Mouse (Mus musculus) embryonic facial prominence, embryonic 15.5 days (tissue): ENCODE results near the gene Ldb1. TPM values are rescaled to one million over a fixed set of nuclear protein-coding genes. Genes with fewer than 3 reads are reported as not detected.

ENCODE experiments used
- ATAC-seq: fragments of 200-750 bp; cut with Nextera tagmentation; 2 replicates; pipeline ENCODE4 v1.8.0; 2017; ENCODE audit warnings: low read depth, moderate TSS enrichment; ENCODE audit not compliant: insufficient number of reproducible peaks, low FRiP score, low TSS enrichment
- H3K27ac ChIP-seq: fragments of 300-500 bp; sonication (generic); replicated peaks from 2 replicates; pipeline ENCODE4 v1.5.1; 2015; ENCODE audit warnings: mild to moderate bottlenecking, inconsistent platforms
- H3K27me3 ChIP-seq: fragments of 300-500 bp; sonication (generic); 2 replicates; pipeline ENCODE4 v1.6.1; 2015; ENCODE audit warnings: inconsistent platforms
- H3K36me3 ChIP-seq: fragments of 300-500 bp; sonication (generic); 2 replicates; pipeline ENCODE4 v1.6.1; 2015; ENCODE audit warnings: mild to moderate bottlenecking, inconsistent platforms
- H3K4me1 ChIP-seq: fragments of 300-500 bp; sonication (generic); 2 replicates; pipeline ENCODE4 v1.6.1; 2015; ENCODE audit warnings: inconsistent platforms
- H3K4me2 ChIP-seq: fragments of 300-500 bp; sonication (generic); replicated peaks from 2 replicates; pipeline ENCODE4 v1.6.1; 2015; ENCODE audit warnings: mild to moderate bottlenecking, inconsistent platforms
- H3K4me3 ChIP-seq: fragments of 300-500 bp; sonication (generic); replicated peaks from 2 replicates; pipeline ENCODE4 v1.5.1; 2015; ENCODE audit warnings: mild to moderate bottlenecking, inconsistent platforms
- H3K9ac ChIP-seq: fragments of 300-500 bp; sonication (generic); 2 replicates; pipeline ENCODE4 v1.6.1; 2015; ENCODE audit warnings: inconsistent platforms
- H3K9me3 ChIP-seq: fragments of 300-500 bp; sonication (generic); replicated peaks from 2 replicates; pipeline ENCODE4 v1.6.1; 2016; ENCODE audit warnings: inconsistent platforms
- WGBS: fragments of 180-500 bp; shearing (Covaris S2); methylation state at CpG from one replicate; pipeline ENCODE4 v1.1.7; 2015; 5-methylcytosine and 5-hydroxymethylcytosine counted together
- polyA plus RNA-seq: library from polyadenylated mRNA; unstranded; fragments of >200 nt; fragmentation: Nextera tagmentation; extraction: Ambion mirVana; gene quantifications from 2 replicates; pipeline ENCODE4 v1.2.1, GENCODE M21; 2015

Ldb1 gene
- polyA plus RNA-seq, 1 experiment from 2014 or later = 120 TPM

- peak overlapping the region; percentile 36; the same call in 1 of the 2 replicates for H3K27ac ChIP-seq
- H3K4me1 ChIP-seq = peaks cover 7% of the 10 kb centered on the region; the same call in 1 of the 2 replicates
- H3K9ac ChIP-seq = no peak overlapping the region
- H3K4me2 ChIP-seq = no peak overlapping the region
- H3K36me3 ChIP-seq = peaks cover 5% of the 10 kb centered on the region
- peak; percentile 52; the same call in 1 of the 2 replicates for ATAC-seq
- 0 out of 2 replicates have a peak, but pooled peaks cover 2% of the 10 kb centered on the region for H3K9me3 ChIP-seq
- no peak overlapping the region for H3K4me3 ChIP-seq
- no peaks in the 10 kb centered on the region for H3K27me3 ChIP-seq
- 67% methylated on average over 6 of the region's 6 CpGs for WGBS
These were observed 20.1 kb downstream of the Ldb1 start for GRCm38 (mm10) chr19:46024959-46025358.

- no peak overlapping the region for H3K4me3 ChIP-seq
- H3K9me3 ChIP-seq = no peaks in the 10 kb centered on the region
- H3K4me2 ChIP-seq = no peak overlapping the region
- ATAC-seq = no peak
- H3K27me3 ChIP-seq = no peaks in the 10 kb centered on the region
- 60% methylated on average over 2 of the region's 2 CpGs for WGBS
- H3K36me3 ChIP-seq = no peaks in the 10 kb centered on the region
- no peak overlapping the region for H3K27ac ChIP-seq
- H3K4me1 ChIP-seq = 0 out of 2 replicates have a peak, but pooled peaks cover 2% of the 10 kb centered on the region
- no peak overlapping the region for H3K9ac ChIP-seq
These were observed 29.0 kb downstream of the Ldb1 start for GRCm38 (mm10) chr19:46016023-46016422.

GRCm38 (mm10) chr19:46014572-46015178 is 30.3 kb downstream of the Ldb1 start:
- Histone ChIP-seq H3K27ac (no peak overlapping the region), H3K27me3 (no peaks in the 10 kb centered on the region), H3K4me1 (0 out of 2 replicates have a peak, but pooled peaks cover 2% of the 10 kb centered on the region), H3K36me3 (no peaks in the 10 kb centered on the region), H3K9me3 (no peaks in the 10 kb centered on the region), H3K4me3 (no peak overlapping the region), H3K9ac (no peak overlapping the region), H3K4me2 (no peak overlapping the region)
- ATAC-seq = peak; percentile 69; the same call in 1 of the 2 replicates
- 37% methylated on average over 12 of the region's 12 CpGs for WGBS

- H3K4me3 ChIP-seq = no peak overlapping the region
- WGBS = 77% methylated on average over 7 of the region's 7 CpGs
- H3K27ac ChIP-seq = no peak overlapping the region
These were observed 39.3 kb downstream of the Ldb1 start for GRCm38 (mm10) chr19:46005680-46006079.

GRCm38 (mm10) chr19:46004814-46005466 is 40.1 kb downstream of the Ldb1 start:
- Histone ChIP-seq H3K4me2 (no peak overlapping the region), H3K9ac (no peak overlapping the region), H3K4me3 (no peak overlapping the region), H3K27ac (no peak overlapping the region), H3K27me3 (no peaks in the 10 kb centered on the region), H3K4me1 (peaks cover 20% of the 10 kb centered on the region), H3K36me3 (peaks cover 18% of the 10 kb centered on the region), H3K9me3 (no peaks in the 10 kb centered on the region)
- 74% methylated on average over 17 of the region's 17 CpGs for WGBS
- no peak for ATAC-seq

More at GRCm38 (mm10) chr19:46005680-46006079, 39.3 kb downstream of the Ldb1 start:
- Histone ChIP-seq H3K36me3 (peaks cover 18% of the 10 kb centered on the region), H3K4me2 (no peak overlapping the region), H3K4me1 (peaks cover 20% of the 10 kb centered on the region), H3K9ac (no peak overlapping the region), H3K9me3 (no peaks in the 10 kb centered on the region), H3K27me3 (no peaks in the 10 kb centered on the region)
- no peak for ATAC-seq

- peak within 1 kb of the TSS; percentile 59 for H3K9ac ChIP-seq
- H3K4me2 ChIP-seq = peak within 1 kb of the TSS; percentile 89
- peak within 1 kb of the TSS; percentile 45; the same call in 1 of the 2 replicates for H3K27ac ChIP-seq
- peaks cover 18% of the 10 kb centered on the region for H3K36me3 ChIP-seq
- ATAC-seq = peak; percentile 77
- no peaks in the 10 kb centered on the region for H3K9me3 ChIP-seq
- H3K4me1 ChIP-seq = peaks cover 20% of the 10 kb centered on the region
- H3K4me3 ChIP-seq = peak within 1 kb of the TSS; percentile 62
- 2% methylated on average over 70 of the region's 70 CpGs for WGBS
- H3K27me3 ChIP-seq = no peaks in the 10 kb centered on the region
These were observed 41.4 kb downstream of the Ldb1 start, which contains the start of gene Hps6 for GRCm38 (mm10) chr19:46003371-46004226. Hps6 (plus strand) TSS chr19:46003508.

GRCm38 (mm10) chr19:46002279-46002678 is 42.7 kb downstream of the Ldb1 start:
- no peak for ATAC-seq
- Histone ChIP-seq H3K9me3 (no peaks in the 10 kb centered on the region), H3K36me3 (peaks cover 10% of the 10 kb centered on the region; the same call in 1 of the 2 replicates), H3K9ac (no peak overlapping the region), H3K27me3 (no peaks in the 10 kb centered on the region), H3K4me2 (no peak overlapping the region), H3K27ac (no peak overlapping the region), H3K4me1 (peaks cover 23% of the 10 kb centered on the region), H3K4me3 (no peak overlapping the region)
- 78% methylated on average over 9 of the region's 9 CpGs for WGBS

GRCm38 (mm10) chr19:45999378-45999777 is 45.6 kb downstream of the Ldb1 start:
- peaks cover 7% of the 10 kb centered on the region; the same call in 1 of the 2 replicates for H3K36me3 ChIP-seq
- 57% methylated on average over 1 of the region's 1 CpGs for WGBS

GRCm38 (mm10) chr19:45998694-45999217 is 46.3 kb downstream of the Ldb1 start:
- Histone ChIP-seq H3K4me1 (peaks cover 8% of the 10 kb centered on the region), H3K4me3 (peak overlapping the region; percentile 95), H3K36me3 (peaks cover 7% of the 10 kb centered on the region; the same call in 1 of the 2 replicates), H3K27me3 (no peaks in the 10 kb centered on the region), H3K9ac (peak overlapping the region; percentile 7; the same call in 1 of the 2 replicates), H3K27ac (no peak overlapping the region), H3K9me3 (no peaks in the 10 kb centered on the region), H3K4me2 (peak overlapping the region; percentile 52)
- ATAC-seq = no peak
- 10% methylated on average over 8 of the region's 8 CpGs for WGBS

More at GRCm38 (mm10) chr19:45999378-45999777, 45.6 kb downstream of the Ldb1 start:
- no peak overlapping the region for H3K27ac ChIP-seq
- no peaks in the 10 kb centered on the region for H3K9me3 ChIP-seq
- H3K4me2 ChIP-seq = no peak overlapping the region
- no peak overlapping the region for H3K4me3 ChIP-seq
- H3K27me3 ChIP-seq = no peaks in the 10 kb centered on the region
- H3K4me1 ChIP-seq = peaks cover 14% of the 10 kb centered on the region
- no peak overlapping the region for H3K9ac ChIP-seq
- no peak for ATAC-seq

GRCm38 (mm10) chr19:45997785-45998693 is 47.0 kb downstream of the Ldb1 start, which contains the start of gene Armh3:
Armh3 (minus strand) TSS chr19:45998488.
- Histone ChIP-seq H3K4me2 (peak within 1 kb of the TSS; percentile 52), H3K4me3 (peak within 1 kb of the TSS; percentile 95), H3K36me3 (peaks cover 7% of the 10 kb centered on the region; the same call in 1 of the 2 replicates), H3K27me3 (no peaks in the 10 kb centered on the region), H3K4me1 (peaks cover 4% of the 10 kb centered on the region; the same call in 1 of the 2 replicates), H3K27ac (peak within 1 kb of the TSS; percentile 96), H3K9ac (peak within 1 kb of the TSS; percentile 82), H3K9me3 (no peaks in the 10 kb centered on the region)
- peak; percentile 92 for ATAC-seq
- under 1% methylated on average over 75 of the region's 76 CpGs for WGBS
